Comparison of ENCODE assay signal across 8 mouse cellular contexts in the genomic region with DNA sequence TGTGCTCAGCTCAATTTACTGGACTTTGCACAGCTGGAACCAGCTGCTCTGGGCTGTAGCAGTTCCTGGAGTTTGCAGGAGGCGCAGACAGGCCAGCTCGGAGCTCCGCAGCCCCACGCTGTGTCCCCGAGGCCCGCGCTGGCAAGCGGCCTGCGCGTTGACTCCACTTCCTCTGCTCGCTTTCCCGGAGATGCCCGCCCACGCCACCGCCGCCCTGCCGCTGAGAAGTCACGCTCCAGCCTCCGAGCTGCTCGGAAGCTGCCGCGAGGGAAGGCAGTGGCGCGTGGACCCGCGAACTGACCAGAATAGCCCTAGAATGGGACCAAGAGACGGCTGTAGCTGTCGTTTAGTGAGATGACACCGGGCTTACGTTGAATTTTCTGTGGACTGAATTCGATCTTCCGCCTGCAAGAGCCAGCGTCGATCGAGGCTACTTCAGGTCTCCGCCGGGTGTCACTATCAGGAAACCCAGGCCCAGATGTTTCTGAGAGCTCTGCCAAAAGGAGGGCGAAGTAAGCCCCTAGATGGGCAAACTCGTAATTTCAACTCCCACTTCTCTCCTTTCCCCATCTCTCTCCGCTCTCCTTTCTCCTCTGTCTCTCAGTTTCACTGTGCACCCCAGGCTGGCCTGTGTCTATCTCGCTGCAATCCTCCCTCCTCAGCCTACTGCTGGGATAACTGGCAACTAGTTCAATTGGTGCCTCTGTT. TPM values are rescaled to one million over a fixed set of nuclear protein-coding genes. Genes with fewer than 3 reads are reported as not detected.
DNase-seq lines count a peak whose midpoint lies in the region; ATAC-seq and TF ChIP-seq lines count a peak whose summit lies in the region.

No protein-coding gene starts in this region.

- H3K36me3 ChIP-seq in forebrain, embryonic 11.5 days (ENCODE audit: control insufficient read depth, insufficient read depth, low read length) = no peaks in the 10 kb centered on the region
- no peaks in the 10 kb centered on the region for H3K36me3 ChIP-seq in heart, embryonic 16.5 days (ENCODE audit: control insufficient read depth, insufficient read depth)
- no peaks in the 10 kb centered on the region for H3K36me3 ChIP-seq in liver, embryonic 16.5 days (ENCODE audit: control insufficient read depth, insufficient read depth)
- no peaks in the 10 kb centered on the region for H3K36me3 ChIP-seq in neural tube, embryonic 12.5 days
- no peaks in the 10 kb centered on the region for H3K36me3 ChIP-seq in testis, adult 2 months (ENCODE audit: control insufficient read depth, insufficient read depth, low read length)

- TF ChIP-seq POLR2A in testis, adult 2 months (IDR thresholded peaks at IDR 0.05; ENCODE audit: control insufficient read depth, low read depth, low read length) = peak; percentile 59; the same call in 1 of the 2 replicates

- H3K27me3 ChIP-seq in forebrain, embryonic 11.5 days (ENCODE audit: control insufficient read depth, insufficient read depth, low read length) = peaks cover 25% of the 10 kb centered on the region
- H3K27me3 ChIP-seq in heart, embryonic 16.5 days (ENCODE audit: control insufficient read depth, insufficient read depth, low read length) = no peaks in the 10 kb centered on the region; the same call in 1 of the 2 replicates
- peaks cover 19% of the 10 kb centered on the region for H3K27me3 ChIP-seq in liver, embryonic 16.5 days (ENCODE audit: control insufficient read depth, insufficient read depth, low read depth, low read length)
- H3K27me3 ChIP-seq in neural tube, embryonic 12.5 days (replicated peaks) = peaks cover 31% of the 10 kb centered on the region
- no peaks in the 10 kb centered on the region; the same call in 1 of the 2 replicates for H3K27me3 ChIP-seq in testis, adult 2 months (ENCODE audit: control insufficient read depth, insufficient read depth, low read length)

- no peak for TF ChIP-seq CTCF in testis, adult 2 months (IDR thresholded peaks at IDR 0.05; ENCODE audit: control insufficient read depth, insufficient read depth, insufficient replicate concordance, low read depth, low read length)

- ATAC-seq in forebrain, embryonic 11.5 days (replicated peaks; ENCODE audit: low FRiP score) = peak; percentile 65; the same call in 1 of the 2 replicates
- peak; percentile 91 for ATAC-seq in heart, embryonic 16.5 days (replicated peaks; ENCODE audit: extremely low read depth, insufficient read depth, low FRiP score)
- ATAC-seq in liver, embryonic 16.5 days (ENCODE audit: low read depth) = peak; percentile 85
- ATAC-seq in neural tube, embryonic 12.5 days (ENCODE audit: low FRiP score, low read depth) = peak; percentile 63; the same call in 1 of the 2 replicates

- peak overlapping the region; percentile 43 for H3K9ac ChIP-seq in forebrain, embryonic 11.5 days (ENCODE audit: low read length)
- H3K9ac ChIP-seq in heart, embryonic 16.5 days (ENCODE audit: low read length) = peak overlapping the region; percentile 72
- H3K9ac ChIP-seq in liver, embryonic 16.5 days (ENCODE audit: low read depth, low read length) = peak overlapping the region; percentile 59
- H3K9ac ChIP-seq in neural tube, embryonic 12.5 days = peak overlapping the region; percentile 51

- DNase-seq in CD8-positive naive resting alpha-beta T cell, adult 2 months (ENCODE audit: low read depth in 2 of 2, low spot score in 2 of 2) = peak; percentile 64 to 79
- DNase-seq in c-Kit-positive CD71-positive TER-119-negative erythroid progenitor cells, embryonic 14.5 days (ENCODE audit: low read depth) = peak; percentile 46
- peak; percentile 76 for DNase-seq in forebrain, embryonic 11.5 days (ENCODE audit: low spot score)
- peak; percentile 94 to 95 for DNase-seq in kidney, postnatal 36 days

- no peak overlapping the region for H3K27ac ChIP-seq in forebrain, embryonic 11.5 days (ENCODE audit: low read depth, low read length)
- peak overlapping the region; percentile 56 for H3K27ac ChIP-seq in heart, embryonic 16.5 days (ENCODE audit: low read length)
- H3K27ac ChIP-seq in liver, embryonic 16.5 days (ENCODE audit: low read length) = peak overlapping the region; percentile 92
- no peak overlapping the region for H3K27ac ChIP-seq in neural tube, embryonic 12.5 days
- peak overlapping the region; percentile 78 for H3K27ac ChIP-seq in testis, adult 2 months (ENCODE audit: control insufficient read depth, insufficient read depth, low read depth, low read length)

- no peaks in the 10 kb centered on the region for H3K9me3 ChIP-seq in forebrain, embryonic 11.5 days (ENCODE audit: control insufficient read depth, low read length)
- no peaks in the 10 kb centered on the region for H3K9me3 ChIP-seq in heart, embryonic 16.5 days (replicated peaks; ENCODE audit: control insufficient read depth, low read length)
- no peaks in the 10 kb centered on the region for H3K9me3 ChIP-seq in liver, embryonic 16.5 days (replicated peaks; ENCODE audit: control insufficient read depth, low read length)
- no peaks in the 10 kb centered on the region for H3K9me3 ChIP-seq in neural tube, embryonic 12.5 days

- H3K4me3 ChIP-seq in forebrain, embryonic 11.5 days (ENCODE audit: low read depth, low read length) = peak overlapping the region; percentile 30
- H3K4me3 ChIP-seq in heart, embryonic 16.5 days (ENCODE audit: low read length) = peak overlapping the region; percentile 57
- peak overlapping the region; percentile 63 for H3K4me3 ChIP-seq in liver, embryonic 16.5 days (ENCODE audit: low read depth, low read length)
- peak overlapping the region; percentile 37 for H3K4me3 ChIP-seq in neural tube, embryonic 12.5 days
- peak overlapping the region; percentile 84 for H3K4me3 ChIP-seq in testis, adult 2 months (ENCODE audit: control insufficient read depth, low read depth, low read length)

- under 1% methylated on average over 41 of the region's 41 CpGs for WGBS in forebrain, embryonic 11.5 days
- WGBS in heart, embryonic 16.5 days = 1% methylated on average over 41 of the region's 41 CpGs
- under 1% methylated on average over 41 of the region's 41 CpGs for WGBS in liver, embryonic 16.5 days (ENCODE audit: insufficient replicate concordance)
- WGBS in neural tube, embryonic 12.5 days = 2% methylated on average over 41 of the region's 41 CpGs

- peak overlapping the region; percentile 66 for H3K4me2 ChIP-seq in forebrain, embryonic 11.5 days (ENCODE audit: low read depth, low read length, severe bottlenecking)
- peak overlapping the region; percentile 82 for H3K4me2 ChIP-seq in heart, embryonic 16.5 days (ENCODE audit: low read depth, low read length)
- H3K4me2 ChIP-seq in liver, embryonic 16.5 days (ENCODE audit: low read depth, low read length) = peak overlapping the region; percentile 83
- peak overlapping the region; percentile 86 for H3K4me2 ChIP-seq in neural tube, embryonic 12.5 days (replicated peaks)

- peaks cover 13% of the 10 kb centered on the region; the same call in 1 of the 2 replicates for H3K4me1 ChIP-seq in forebrain, embryonic 11.5 days (replicated peaks; ENCODE audit: control insufficient read depth, insufficient read depth, low read length)
- H3K4me1 ChIP-seq in heart, embryonic 16.5 days (ENCODE audit: control insufficient read depth, insufficient read depth, low read length) = peaks cover 5% of the 10 kb centered on the region; the same call in 1 of the 2 replicates
- H3K4me1 ChIP-seq in liver, embryonic 16.5 days (ENCODE audit: control insufficient read depth, low read depth, low read length) = peaks cover 9% of the 10 kb centered on the region
- H3K4me1 ChIP-seq in neural tube, embryonic 12.5 days = peaks cover 14% of the 10 kb centered on the region; the same call in 1 of the 2 replicates
- peaks cover 14% of the 10 kb centered on the region for H3K4me1 ChIP-seq in testis, adult 2 months (ENCODE audit: control insufficient read depth, insufficient read depth, low read length)

RNA-seq across cellular contexts. Expression of gene Jak1, which starts 27.1 kb away (rescaled TPM):
- polyA plus RNA-seq in forebrain, embryonic 11.5 days (2014; fragmentation: Nextera tagmentation; extraction: Ambion mirVana) = 46.6 and 46.7 TPM in 2 replicates
- 63.3 and 65.7 TPM in 2 replicates for polyA plus RNA-seq in heart, embryonic 16.5 days (2015; fragmentation: Nextera tagmentation; extraction: Ambion mirVana)
- polyA plus RNA-seq in liver, embryonic 16.5 days (2015; fragmentation: Nextera tagmentation; extraction: Ambion mirVana) = 48.2 and 48.3 TPM in 2 replicates
- polyA plus RNA-seq in neural tube, embryonic 12.5 days (2016; fragmentation: Nextera tagmentation; extraction: Ambion mirVana) = 52.7 and 64.7 TPM in 2 replicates
- 9.9 and 11.8 TPM in 2 replicates for polyA plus RNA-seq in testis, adult 2 months (2012; rRNA removed)

Comparison
In these comparisons a context has a peak if more than half of its experiments do, and no peak if none do; other contexts are left out.
1. H3K27ac ChIP-seq: peak in heart, embryonic 16.5 days (single experiment), liver, embryonic 16.5 days (single experiment) and testis, adult 2 months (single experiment); none in forebrain, embryonic 11.5 days (single experiment) and neural tube, embryonic 12.5 days (single experiment).
2. H3K4me3 ChIP-seq: peak in every context shown above with its lines; median percentile 84 in testis, adult 2 months; 63 in liver, embryonic 16.5 days; 57 in heart, embryonic 16.5 days; 37 in neural tube, embryonic 12.5 days; 30 in forebrain, embryonic 11.5 days.
3. Peak in every context shown above with its lines, with median percentiles within 50 percentile points of each other: DNase-seq, ATAC-seq, H3K4me2 ChIP-seq and H3K9ac ChIP-seq.